Mouse (Mus musculus): ENCODE results near the gene Prodh2.
"Not testable (repeated sequence)": the region's sequence is repeated elsewhere in the genome, so short reads cannot be mapped to it uniquely, and the experiment has no call there.

Prodh2 gene

DNA sequence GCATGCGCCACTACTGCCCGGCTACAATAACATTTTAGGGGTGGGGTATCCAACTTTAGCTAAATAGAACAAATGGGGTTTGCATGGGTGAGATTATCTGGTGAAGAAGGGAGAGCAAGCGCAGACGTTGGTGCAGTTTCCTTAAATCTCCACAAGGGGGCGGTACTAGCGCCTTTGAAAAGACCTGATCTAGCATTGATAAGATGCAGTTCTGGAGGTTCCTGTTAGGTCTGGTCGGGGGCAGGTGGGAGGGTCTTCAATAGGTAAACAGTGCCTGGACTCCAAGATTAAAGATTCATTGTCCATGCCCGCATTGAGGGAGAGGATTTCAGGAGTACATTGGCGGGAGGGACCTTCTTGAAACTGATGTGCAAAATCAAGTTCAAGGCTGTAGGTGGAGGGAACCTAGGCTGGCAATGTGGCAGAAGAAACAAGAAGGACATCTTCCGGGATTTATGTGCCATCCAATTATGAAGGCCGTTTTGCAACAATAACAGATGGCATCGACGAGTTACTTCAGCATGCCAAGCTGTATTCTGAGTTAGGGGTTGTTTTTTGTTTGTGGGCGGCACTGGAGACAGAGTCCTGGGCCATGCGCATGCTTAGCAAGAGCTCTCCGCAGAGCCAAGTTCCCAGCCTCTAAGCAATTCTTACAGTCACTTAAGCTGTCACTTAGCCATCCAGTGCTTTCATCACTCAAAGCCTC lies 3.0 kb upstream of the Prodh2 start:
- CTCF ChIA-PET = no interaction called here

DNA sequence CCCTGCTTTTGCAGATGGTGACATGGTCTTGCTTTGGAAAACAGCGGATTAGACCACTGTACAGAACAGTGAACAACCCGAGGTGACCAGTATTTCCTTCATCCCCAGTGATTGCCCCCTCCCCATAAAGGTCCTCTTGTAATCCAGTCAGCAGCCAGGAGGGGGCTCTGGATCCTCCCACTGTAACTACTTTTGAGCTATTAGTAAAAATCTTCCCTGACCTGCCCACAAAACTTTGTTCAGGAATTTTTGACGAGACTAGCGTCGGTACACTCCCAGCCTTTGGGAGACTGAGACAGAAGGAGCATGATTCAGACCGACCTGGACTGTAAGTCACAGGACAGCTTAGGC lies 2.5 kb upstream of the Prodh2 start:
- CTCF ChIA-PET = no interaction called here

DNA sequence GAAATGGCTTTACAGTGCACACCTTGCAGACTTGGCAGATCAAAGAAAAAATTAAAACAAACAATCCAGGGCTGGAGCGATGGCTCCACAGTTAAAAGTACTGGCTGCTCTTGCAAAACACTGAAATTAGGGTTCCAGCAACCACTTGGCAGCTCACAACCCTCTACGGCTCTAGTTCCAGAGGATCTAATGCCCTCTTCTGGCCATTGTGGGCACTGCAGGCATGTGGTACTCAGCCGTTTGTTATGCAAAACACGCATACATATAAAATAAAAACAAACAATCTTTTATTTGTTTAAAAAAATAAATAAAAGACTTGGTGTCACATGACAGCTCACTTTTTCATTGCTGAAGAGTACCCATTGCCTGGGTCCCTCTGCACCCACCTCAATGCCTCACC lies 657 bp upstream of the Prodh2 start:
- CTCF ChIA-PET = interaction anchor here (0.5 to 0.6 kb wide), 2 partner anchors 44 to 160 kb away, joined by 3 to 4 read pairs; no protein-coding TSS in a partner anchor

DNA sequence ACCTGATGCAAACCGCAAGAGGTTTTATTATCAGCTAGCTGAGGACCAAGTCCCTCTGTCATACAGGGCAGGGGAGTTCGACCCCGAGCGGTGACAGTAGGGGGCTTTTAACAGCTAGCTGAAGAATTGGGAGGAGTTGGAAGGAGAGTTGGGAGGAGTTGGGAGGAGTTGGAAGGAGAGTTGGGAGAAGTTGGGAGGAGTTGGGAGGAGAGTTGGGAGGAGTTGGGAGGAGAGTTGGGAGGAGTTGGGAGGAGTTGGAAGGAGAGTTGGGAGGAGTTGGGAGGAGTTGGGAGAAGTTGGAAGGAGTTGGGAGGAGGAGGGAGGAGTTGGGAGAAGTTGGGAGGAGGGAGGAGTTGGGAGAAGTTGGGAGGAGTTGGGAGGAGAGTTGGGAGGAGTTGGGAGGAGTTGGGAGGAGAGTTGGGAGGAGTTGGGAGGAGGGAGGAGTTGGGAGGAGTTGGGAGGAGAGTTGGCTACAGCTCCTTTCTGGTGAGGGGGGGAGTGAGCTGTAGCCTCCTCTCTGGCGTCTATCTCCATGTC lies 2.2 kb downstream of the Prodh2 start:
- CTCF ChIA-PET = not testable (repeated sequence)

DNA sequence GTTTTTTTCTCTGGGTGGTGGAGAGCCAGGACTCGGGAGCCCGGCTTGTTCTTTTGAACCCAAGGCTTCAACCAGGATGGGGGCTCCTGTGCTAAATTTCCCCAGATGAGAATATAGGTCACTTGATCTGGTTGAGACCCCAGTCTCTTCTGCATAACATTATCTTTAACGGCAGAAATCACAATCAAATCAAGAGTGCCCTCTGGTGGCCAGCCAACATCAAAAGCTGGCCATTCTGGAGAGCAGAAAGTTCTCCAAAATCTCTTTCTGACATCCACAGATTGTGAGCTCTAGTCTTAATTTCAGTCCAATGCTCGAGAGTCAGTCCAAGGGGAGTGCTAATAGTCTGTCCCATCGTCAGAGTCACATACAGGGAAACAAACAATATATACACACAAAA lies 7.7 kb downstream of the Prodh2 start:
- CTCF ChIA-PET = not testable (repeated sequence)

DNA sequence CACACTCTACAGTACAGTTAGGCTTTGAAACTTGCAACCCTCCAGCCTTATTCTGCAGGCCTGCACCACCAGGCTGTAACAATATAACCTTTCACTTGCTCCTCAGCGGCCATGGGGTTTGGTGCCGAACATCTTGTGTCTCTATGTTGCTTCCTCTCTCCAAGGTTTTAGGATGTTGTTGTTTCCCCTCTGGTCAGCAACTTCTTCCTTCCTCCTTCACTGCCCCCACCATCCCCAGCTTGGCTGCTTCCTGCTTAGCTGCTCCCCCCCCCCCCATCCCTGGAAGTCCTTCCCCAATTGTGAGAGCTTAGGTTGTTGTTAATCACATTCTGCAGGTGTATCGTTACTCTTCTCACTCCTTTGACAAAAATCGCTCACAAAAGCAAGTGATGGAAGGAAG lies 14.6 kb downstream of the Prodh2 start:
- CTCF ChIA-PET = no interaction called here

DNA sequence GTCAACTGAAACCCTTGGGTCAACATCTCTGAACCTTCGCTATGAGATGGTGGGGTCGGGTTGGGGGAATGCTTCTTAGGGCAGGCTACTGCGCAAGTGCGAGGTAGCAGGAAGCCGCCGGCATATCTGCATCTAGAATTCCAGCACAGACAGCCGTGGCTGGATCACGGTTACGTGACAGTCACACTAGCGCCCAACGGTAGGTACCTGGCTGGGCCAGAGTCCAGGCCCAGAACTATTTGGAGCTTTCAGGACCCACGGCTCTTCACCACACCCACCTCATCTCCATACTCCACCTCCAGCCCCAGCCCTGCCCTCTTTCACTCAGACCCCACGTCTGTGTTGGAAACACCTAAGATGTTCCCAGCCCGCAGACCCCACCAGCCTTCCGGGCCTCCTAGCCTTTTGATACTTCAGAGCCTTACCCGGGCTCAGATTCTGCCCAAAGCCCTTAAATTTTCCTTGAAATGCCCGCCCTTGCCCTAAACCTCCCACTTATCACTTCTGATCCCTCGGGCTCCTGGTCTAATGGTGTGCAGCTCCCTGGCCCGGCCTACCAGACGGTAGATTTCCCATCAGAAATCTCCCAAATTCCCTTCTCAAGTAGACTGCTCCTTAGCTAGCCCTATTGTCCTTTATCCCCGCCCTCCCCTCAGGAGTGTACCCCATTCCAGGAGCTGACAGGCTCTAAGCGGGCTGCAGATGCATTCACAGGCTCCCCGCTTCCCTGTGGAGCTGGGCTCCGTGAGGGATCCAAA lies 21.8 kb downstream of the Prodh2 start:
- CTCF ChIA-PET = no interaction called here

DNA sequence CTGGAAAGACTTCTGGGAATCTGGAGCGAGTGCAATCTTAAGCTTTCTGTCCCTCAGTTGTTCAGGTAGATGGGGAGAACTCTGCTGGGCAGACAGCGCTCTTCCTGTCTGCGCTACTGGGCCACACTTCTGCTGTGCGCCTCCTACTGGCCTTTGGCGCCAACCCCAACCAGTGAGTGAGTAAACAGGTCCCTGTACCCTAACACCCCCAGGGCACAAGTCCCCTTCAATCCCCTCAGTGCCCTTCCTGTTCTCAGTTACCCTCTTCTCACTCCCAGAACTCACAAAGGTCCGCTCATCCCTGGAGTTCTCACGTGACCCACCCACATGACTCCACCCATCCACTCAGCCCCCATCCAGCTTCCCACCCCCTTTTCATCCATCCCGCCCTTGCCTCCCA lies 24.9 kb downstream of the Prodh2 start:
- CTCF ChIA-PET = no interaction called here

DNA sequence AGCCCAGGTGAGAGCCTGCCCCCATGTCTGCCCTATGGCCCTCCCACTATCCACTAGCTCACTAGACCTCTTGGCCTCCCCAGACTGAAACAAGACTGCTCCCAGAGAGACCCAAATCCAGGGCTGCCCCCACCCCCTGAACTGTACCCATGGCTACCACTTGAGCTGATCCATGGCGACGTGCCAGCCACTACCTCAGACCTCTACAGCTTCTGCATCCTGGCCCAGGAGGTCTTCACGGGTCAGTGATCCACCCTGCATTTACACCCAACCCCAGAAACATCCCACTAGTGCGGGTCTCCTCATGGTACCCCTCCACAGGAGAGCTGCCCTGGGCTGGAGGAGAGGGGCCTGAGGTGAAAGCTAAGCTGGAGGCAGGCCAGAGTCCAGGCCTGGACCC lies 27.0 kb downstream of the Prodh2 start:
- CTCF ChIA-PET = interaction anchor here (0.5 kb wide), 1 partner anchor 187 kb away, joined by 6 read pairs; no protein-coding TSS in a partner anchor

DNA sequence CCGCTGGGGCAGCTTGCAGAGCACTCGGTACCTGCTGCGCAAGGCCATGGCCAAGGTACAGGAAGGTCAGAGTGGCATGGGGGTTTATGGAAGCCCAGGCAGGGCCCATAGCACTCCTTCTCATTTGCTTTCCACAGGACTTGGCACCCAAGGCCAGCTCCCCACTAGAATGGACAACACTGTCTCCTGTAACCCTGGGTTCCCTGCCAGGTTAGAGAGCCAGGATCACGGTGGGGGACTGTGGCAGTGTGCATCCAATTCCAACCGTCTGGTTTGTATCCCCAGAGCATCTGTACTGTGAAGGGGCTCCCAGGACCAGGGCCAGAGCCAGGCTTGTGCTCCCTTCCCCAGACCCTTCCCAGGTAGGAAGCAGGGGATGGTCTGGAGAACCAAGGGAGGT lies 27.4 kb downstream of the Prodh2 start:
- CTCF ChIA-PET = interaction anchor here (0.5 kb wide), 1 partner anchor 187 kb away, joined by 6 read pairs; no protein-coding TSS in a partner anchor

DNA sequence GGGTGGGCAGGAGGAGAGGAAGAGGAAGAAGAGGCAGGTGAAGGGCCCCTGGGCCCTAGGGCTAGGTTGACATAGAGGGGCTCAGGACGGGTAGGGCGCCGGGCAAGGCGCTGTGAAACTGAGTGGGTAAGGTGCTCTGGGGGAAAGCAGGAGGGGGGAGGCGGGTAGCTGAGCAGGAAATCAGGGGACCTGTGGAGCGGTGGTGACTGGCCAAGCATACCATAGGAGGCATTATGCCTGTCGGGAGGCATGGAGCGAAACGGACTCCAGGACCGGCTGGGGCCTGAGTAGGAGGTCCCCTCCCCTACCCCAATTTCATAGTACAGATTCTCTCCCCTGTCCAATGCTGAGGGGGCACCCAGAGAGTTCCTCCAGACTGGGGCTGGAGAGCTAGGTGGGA lies 29.4 kb downstream of the Prodh2 start:
- CTCF ChIA-PET = no interaction called here

DNA sequence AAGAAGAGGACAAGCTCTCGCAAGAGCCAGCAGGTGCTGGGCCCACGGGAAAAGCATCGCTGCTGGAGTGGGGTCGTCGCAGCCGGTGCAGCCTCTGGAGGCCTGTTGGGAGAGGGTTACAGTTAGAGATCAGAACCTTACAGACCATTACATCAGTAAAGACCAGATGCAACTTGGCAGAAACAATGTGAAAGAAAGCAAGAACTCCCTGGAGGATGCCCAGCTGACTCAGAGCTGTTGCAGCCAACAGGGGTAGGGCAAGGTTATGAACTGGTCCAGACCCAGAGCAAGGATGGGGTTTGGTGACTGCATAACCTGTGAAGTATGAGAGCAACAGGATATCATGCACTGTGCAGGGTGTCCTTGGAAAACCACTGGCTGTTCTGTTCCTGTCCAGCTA lies 31.1 kb downstream of the Prodh2 start:
- CTCF ChIA-PET = interaction anchor here (0.7 kb wide), 1 partner anchor 535 kb away, joined by 10 read pairs; no protein-coding TSS in a partner anchor

DNA sequence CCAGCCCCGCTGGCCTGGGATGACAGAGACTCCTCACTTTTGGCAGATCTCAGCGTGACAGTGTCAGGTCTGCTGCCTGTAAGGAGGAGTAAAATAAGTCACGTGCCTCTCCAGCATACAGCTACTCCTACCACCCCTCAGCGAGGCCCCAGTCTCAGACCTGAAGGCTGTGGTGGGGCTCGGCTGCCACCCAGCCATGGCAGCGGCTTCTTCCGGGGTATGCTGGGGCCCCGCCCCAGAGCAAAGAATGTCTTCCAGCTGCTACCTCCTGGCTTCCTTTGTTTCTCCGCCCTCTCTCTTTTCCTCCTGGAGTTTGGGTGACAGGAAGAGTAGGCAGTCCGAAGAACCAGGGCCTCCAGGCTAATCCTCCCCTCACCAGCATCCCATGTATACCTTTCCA lies 32.5 kb downstream of the Prodh2 start:
- CTCF ChIA-PET = no interaction called here

DNA sequence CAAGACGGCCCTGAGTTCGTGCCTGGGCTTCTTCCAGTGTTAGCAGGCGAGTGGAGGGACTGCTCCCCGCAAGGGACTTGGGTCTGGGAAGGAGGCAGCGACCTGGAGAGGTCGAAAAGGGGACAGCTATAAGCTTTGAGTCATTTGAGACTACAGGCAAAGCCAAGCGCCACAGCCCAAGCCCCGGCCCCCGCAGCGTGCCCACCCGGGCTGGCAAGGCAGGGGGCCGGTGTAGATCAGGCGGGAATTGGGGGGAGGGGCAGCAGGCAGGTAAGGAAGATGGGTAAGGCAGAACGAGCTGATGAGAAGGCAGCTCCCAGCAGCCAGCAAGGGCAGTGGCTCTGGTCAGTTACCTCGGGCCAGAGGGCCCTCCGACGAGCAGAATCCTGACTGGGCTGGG lies 33.0 kb downstream of the Prodh2 start:
- CTCF ChIA-PET = no interaction called here

DNA sequence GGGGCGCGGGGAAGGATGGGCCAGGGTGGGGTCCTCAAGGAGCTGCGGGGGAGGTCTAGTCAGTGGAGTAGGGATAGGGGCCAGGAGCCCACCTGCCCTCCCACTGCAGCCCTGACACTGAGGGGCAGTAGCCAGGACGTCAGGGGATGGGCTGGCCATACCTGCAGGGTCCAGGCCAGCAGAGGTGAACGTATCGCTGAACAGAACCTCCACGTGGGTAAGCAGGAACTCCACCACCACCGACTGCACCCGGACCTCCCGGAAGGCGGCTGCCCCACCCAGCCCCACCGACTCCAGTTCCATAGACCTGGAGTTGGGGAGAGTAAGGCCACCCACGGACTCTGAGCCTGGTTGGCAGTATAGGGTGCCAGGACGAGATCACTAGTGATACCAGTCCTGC lies 33.6 kb downstream of the Prodh2 start:
- CTCF ChIA-PET = no interaction called here

DNA sequence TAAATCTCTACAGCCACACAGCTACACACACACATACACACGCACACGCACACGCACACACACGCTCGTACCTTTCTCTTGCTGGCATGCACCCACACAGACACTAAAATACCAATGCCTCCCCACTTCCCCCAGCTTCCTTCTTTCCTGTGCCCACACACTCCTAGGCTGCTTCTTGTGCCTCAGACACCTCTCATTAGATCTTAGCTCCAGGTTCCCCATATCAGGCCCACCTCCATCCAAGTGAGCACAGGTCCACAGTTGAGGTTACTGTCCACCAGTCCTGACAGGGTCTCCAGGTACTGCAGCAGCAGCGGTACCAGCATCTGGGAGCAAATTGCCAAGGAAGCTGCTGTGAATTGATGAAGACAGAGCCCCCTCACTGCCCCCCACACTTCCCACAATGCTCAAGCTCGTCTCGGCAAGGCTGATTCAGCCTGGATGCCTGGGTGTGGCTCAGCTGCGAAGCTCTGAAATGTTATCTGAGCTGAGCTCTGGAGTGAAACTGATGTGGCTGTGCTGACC lies 37.9 kb downstream of the Prodh2 start:
- CTCF ChIA-PET = no interaction called here

DNA sequence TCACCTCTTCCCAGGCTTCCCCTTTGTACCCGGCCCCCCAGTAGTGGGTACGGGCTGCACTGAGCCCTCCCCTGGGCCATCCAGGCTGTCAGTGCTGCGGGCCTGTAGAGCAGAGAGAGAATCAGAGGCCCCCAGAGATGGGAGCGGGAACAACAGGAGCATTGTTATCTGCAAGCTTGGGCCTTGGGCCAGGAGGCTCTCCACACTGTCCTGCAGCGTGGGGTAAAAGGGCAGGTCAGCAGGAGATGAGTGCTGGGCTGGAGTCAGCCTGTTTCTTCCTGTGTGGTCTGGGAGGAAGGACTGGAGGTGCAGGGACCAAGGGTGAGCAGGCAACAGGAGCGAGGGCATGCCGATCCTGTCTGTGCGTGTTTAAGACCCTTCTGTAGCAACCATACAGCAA lies 39.5 kb downstream of the Prodh2 start:
- CTCF ChIA-PET = no interaction called here

DNA sequence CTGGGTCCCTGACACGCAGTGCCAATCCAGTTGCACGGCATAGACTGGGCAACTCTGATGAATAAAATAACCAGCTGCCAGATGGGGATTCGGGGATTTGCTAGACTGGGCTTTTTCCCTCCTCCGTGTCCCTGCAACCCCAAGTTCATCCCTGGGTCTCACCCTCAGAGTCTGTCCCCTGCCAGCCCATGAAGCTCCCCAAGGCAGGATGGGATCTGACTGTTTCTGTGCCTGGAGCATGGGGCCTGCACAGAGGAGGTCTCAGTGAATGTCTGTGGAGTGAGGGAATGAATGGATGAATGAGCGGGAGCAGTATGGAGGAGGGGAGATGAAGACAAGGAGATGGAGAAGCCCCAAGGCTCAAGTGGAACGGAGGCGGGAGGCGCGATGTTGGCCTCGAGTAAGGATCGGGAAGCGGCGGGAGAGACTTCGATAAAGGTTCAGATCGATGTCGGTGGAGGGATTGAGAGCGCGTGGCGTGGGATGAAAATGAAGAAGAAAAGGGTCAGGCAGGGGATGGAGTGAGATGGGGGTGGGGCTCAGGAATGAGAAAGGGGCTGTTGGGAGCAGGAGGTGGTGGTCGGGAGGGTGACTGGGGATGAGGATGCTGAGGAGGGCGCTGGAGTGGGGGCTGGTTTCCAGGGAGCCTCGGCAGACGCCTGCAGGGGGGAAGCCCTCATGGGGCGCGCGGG lies 40.7 kb downstream of the Prodh2 start:
- CTCF ChIA-PET = no interaction called here

DNA sequence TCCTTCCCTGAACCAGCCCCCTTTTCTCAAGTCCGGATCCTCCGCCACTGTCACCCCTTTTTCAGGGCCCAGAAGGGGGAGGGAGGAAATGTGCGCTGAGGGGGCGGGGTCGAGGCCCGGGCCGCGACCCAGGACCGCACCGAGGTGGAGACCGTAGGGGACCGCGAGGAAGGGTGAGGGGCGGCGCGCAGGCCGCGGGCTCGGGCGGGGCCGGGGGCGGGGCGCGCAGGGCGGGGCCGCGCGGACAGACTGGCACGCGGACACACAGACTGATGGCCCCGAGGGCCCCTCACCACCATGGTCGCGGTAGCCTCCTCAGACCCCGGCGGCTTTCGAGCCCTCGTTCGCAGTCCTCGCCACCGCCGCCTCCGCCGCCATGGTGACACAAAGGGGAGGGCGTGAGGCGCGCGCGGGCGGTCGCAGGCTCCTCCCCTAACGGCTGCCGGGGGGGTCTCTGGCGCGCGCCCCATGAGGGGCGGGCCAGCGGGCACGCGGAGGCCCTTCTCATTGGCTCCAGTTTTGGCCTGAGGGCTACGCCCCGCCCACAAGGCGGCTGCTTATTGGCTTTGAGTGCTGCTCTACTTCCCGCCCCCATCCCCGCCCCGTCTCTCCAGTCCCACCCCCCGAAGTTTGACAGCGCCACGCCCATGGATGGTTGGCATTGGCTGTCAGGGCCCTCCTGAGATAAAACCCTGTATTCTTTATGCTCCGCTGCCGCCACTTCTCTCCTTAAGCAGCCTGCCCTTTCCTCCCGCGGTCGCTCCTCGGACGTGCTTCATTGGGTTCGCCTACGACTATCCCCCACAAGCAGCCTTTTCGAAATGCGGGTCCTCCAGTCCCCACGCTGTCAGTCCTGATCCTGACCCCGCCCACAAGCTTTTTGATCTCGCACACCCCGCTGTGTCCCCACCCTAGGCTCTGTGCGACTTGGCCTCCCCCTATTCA lies 41.5 kb downstream of the Prodh2 start, which contains the start of gene Arhgap33:
Gene Arhgap33, minus strand, starts transcription at position 428 of the 945 bp plus-strand sequence.
- CTCF ChIA-PET = no interaction called here

DNA sequence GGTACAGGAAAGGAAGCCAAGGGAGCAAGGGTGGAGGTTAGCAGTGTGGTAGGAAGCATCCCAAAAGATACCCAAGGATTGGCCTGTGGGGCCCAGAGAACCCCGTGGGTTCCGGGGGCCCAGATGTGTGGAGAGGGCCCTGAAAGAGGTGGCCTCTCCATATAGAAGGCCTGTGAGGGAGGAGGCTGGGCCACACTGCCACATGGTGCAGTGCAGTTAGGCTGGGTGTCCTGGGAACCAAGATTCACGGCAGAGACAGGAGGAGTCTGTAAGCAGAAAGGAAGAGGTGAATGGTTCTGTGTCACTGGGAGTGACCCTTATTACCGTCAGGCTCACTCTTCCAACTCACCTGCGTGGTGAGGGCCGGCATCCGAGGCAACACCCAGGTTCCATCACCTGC lies 47.1 kb downstream of the Prodh2 start:
- CTCF ChIA-PET = no interaction called here

DNA sequence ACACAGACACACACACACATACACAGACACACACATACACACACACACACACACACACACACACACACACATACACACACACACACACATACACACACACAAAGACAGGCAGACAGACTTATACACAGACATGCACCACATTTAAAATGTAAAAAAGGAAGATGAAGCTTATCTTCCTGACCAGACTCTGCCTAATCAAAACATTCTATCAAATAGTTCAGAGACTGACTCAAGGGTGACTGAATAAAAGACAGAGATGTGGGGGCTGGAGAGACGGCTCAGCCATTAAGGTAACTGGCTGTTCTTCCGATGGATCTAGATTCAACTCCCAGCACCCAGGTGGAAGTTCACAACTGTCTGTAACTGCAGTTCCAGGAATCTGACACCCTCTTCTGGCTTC lies 50.9 kb downstream of the Prodh2 start:
- CTCF ChIA-PET = no interaction called here
